Mouse (Mus musculus) kidney, embryonic 14.5 days (tissue): ENCODE measurements around the gene Tmem184a. TPM values are rescaled to one million over a fixed set of nuclear protein-coding genes. Genes with fewer than 3 reads are reported as not detected.
A peak's percentile ranks its signal among the peaks of the same experiment; 100 is the strongest.

Experiments
- ATAC-seq: fragments of 200-750 bp; cut with Nextera tagmentation; 2 replicates; pipeline ENCODE4 v1.8.0; 2017; ENCODE audit warnings: moderate number of reproducible peaks, mild to moderate bottlenecking, moderate TSS enrichment, moderate library complexity; ENCODE audit not compliant: low FRiP score, low TSS enrichment
- H3K27ac ChIP-seq: fragments of 300-500 bp; sonication (generic); 2 replicates; pipeline ENCODE4 v1.5.1; 2014; ENCODE audit warnings: low read depth, mild to moderate bottlenecking, low read length, moderate library complexity, mixed read lengths
- H3K27me3 ChIP-seq: fragments of 300-500 bp; sonication (generic); 2 replicates; pipeline ENCODE4 v1.6.1; 2014; ENCODE audit warnings: mild to moderate bottlenecking, low read length; ENCODE audit not compliant: control insufficient read depth, insufficient read depth
- H3K36me3 ChIP-seq: fragments of 300-500 bp; sonication (generic); 2 replicates; pipeline ENCODE4 v1.6.1; 2014; ENCODE audit warnings: low read length, mixed read lengths; ENCODE audit not compliant: control insufficient read depth, insufficient read depth
- H3K4me1 ChIP-seq: fragments of 300-500 bp; sonication (generic); 2 replicates; pipeline ENCODE4 v1.6.1; 2014; ENCODE audit warnings: low read length, mixed read lengths; ENCODE audit not compliant: control insufficient read depth, insufficient read depth
- H3K4me2 ChIP-seq: fragments of 300-500 bp; sonication (generic); replicated peaks from 2 replicates; pipeline ENCODE4 v1.6.1; 2014; ENCODE audit warnings: low read depth, mild to moderate bottlenecking, low read length
- H3K4me3 ChIP-seq: fragments of 300-500 bp; sonication (generic); 2 replicates; pipeline ENCODE4 v1.5.1; 2014; ENCODE audit warnings: mild to moderate bottlenecking, low read length
- H3K9ac ChIP-seq: fragments of 300-500 bp; sonication (generic); 2 replicates; pipeline ENCODE4 v1.6.1; 2014; ENCODE audit warnings: low read depth, mild to moderate bottlenecking, low read length, moderate library complexity
- H3K9me3 ChIP-seq: fragments of 300-500 bp; sonication (generic); 2 replicates; pipeline ENCODE4 v1.6.1; 2016; ENCODE audit warnings: low read length; ENCODE audit not compliant: control insufficient read depth
- WGBS: fragments of 180-500 bp; shearing (Covaris S2); extraction: QIAGEN DNeasy Blood & Tissue Kit; methylation state at CpG from one replicate; pipeline ENCODE4 v1.1.7; 2014; 5-methylcytosine and 5-hydroxymethylcytosine counted together
- microRNA-seq: library from miRNA; unstranded; fragments of <30 nt; microRNA quantifications from one replicate; pipeline ENCODE4, GENCODE M21; 2016
- polyA plus RNA-seq: library from polyadenylated mRNA; unstranded; fragments of >200 nt; fragmentation: Nextera tagmentation; extraction: Ambion mirVana; gene quantifications from 2 replicates; pipeline ENCODE4 v1.2.1, GENCODE M21; 2014

The Tmem184a gene
- polyA plus RNA-seq, 1 experiment from 2014 or later: 4.9 TPM

- ATAC-seq: no peak
- Histone ChIP-seq H3K27ac (no peak overlapping the region), H3K4me3 (no peak overlapping the region), H3K9me3 (no peaks in the 10 kb centered on the region), H3K4me2 (no peak overlapping the region), H3K36me3 (peaks cover 96% of the 10 kb centered on the region), H3K27me3 (no peaks in the 10 kb centered on the region), H3K4me1 (no peaks in the 10 kb centered on the region), H3K9ac (no peak overlapping the region)
- 78% methylated on average over 11 of the region's 11 CpGs for WGBS
Observed at GRCm38 (mm10) chr5:139764296-139764695, 55.4 kb downstream of the Tmem184a start.

DNA sequence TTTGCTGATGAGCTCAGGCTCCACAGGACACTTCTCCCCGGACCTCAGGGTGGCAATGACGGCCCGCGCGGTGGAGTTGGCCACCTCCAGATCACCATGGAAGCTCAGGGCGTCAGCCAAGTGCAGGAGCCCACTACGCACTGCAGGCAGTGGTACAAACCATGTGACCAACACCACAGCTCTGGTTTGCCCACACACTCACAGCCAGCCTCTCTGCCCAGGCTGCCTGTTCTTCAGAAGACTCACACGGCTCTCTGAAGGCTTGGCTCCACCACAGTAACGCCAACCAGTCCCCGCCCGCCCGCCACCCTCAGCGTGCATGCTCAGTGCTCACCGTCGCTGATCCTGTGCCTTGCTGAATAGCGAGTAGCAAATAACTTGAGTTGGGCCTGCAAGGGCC, 61.6 kb downstream of the Tmem184a start:
- no peak overlapping the region for H3K4me2 ChIP-seq
- ATAC-seq: no peak
- H3K36me3 ChIP-seq: peaks cover 90% of the 10 kb centered on the region
- H3K9me3 ChIP-seq: no peaks in the 10 kb centered on the region
- no peak overlapping the region for H3K27ac ChIP-seq
- H3K4me3 ChIP-seq: no peak overlapping the region
- H3K9ac ChIP-seq: no peak overlapping the region
- no peaks in the 10 kb centered on the region for H3K4me1 ChIP-seq
- 91% methylated on average over 16 of the region's 16 CpGs for WGBS
- H3K27me3 ChIP-seq: no peaks in the 10 kb centered on the region

DNA sequence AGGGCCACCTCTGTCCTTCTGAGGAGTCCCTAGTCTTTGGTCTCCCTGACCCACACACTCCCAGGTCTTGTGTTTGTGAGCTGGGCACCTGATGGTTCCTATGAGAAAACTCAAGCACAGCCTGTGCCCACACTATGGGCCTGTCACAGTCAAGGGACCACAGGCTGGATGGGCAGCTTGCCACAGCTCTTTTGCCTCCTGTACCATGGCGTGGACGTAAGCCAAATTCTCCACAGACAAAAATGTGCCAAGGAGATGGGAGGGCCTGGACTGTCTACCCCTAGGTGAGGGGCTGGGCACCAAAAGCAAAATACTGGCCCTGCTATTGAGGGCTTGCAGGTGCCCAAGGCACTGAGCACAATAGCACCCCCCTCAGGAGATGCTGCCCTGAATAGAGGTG, 63.1 kb downstream of the Tmem184a start:
- H3K9me3 ChIP-seq: no peaks in the 10 kb centered on the region
- no peak overlapping the region for H3K4me2 ChIP-seq
- WGBS: 97% methylated on average over 2 of the region's 2 CpGs
- H3K27ac ChIP-seq: no peak overlapping the region
- H3K36me3 ChIP-seq: peaks cover 89% of the 10 kb centered on the region
- H3K27me3 ChIP-seq: no peaks in the 10 kb centered on the region
- H3K9ac ChIP-seq: no peak overlapping the region
- H3K4me3 ChIP-seq: no peak overlapping the region
- H3K4me1 ChIP-seq: no peaks in the 10 kb centered on the region
- no peak for ATAC-seq

DNA sequence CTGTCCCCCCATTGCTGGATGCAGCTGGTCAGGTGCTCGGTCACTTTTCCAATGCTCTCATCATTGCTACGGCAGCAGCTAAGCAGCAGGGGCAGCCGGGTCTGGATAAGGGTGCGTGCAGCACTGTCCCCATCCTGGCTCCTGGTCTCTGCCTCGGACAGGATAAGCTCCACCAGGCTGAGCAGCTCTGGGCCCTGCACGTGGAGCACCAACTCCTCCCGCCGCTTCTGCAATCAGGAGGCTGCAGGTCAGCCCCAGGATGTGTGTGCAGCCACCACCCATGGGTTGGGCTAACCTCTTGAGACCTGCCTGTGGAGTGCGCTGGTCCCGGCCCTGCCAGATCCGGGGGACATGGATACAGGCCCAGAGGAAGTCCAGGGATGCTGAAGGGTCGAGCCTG, 63.6 kb downstream of the Tmem184a start:
- no peaks in the 10 kb centered on the region for H3K9me3 ChIP-seq
- H3K4me2 ChIP-seq: no peak overlapping the region
- no peak overlapping the region for H3K27ac ChIP-seq
- 95% methylated on average over 12 of the region's 12 CpGs for WGBS
- peaks cover 89% of the 10 kb centered on the region for H3K36me3 ChIP-seq
- no peak for ATAC-seq
- no peaks in the 10 kb centered on the region for H3K4me1 ChIP-seq
- no peaks in the 10 kb centered on the region for H3K27me3 ChIP-seq
- H3K4me3 ChIP-seq: no peak overlapping the region
- H3K9ac ChIP-seq: no peak overlapping the region

GRCm38 (mm10) chr5:139754753-139755152, 65.0 kb downstream of the Tmem184a start:
- H3K9me3 ChIP-seq: no peaks in the 10 kb centered on the region
- no peak overlapping the region for H3K9ac ChIP-seq
- no peaks in the 10 kb centered on the region for H3K27me3 ChIP-seq
- H3K27ac ChIP-seq: no peak overlapping the region
- no peak overlapping the region for H3K4me2 ChIP-seq
- 29% methylated on average over 12 of the region's 12 CpGs for WGBS
- peak; percentile 11; the same call in 1 of the 2 replicates for ATAC-seq
- H3K4me1 ChIP-seq: no peaks in the 10 kb centered on the region
- H3K4me3 ChIP-seq: no peak overlapping the region
- H3K36me3 ChIP-seq: peaks cover 84% of the 10 kb centered on the region

Small RNA genes lying within 50 kb of the gene (microRNA-seq; reads per million reads assigned to microRNA genes)
- gene Mir7037: not detected

Other genes starting within 250 kb of the Tmem184a start
- 3.6 and 6.4 TPM in 2 replicates for gene Micall2, start 83.6 kb downstream of the Tmem184a start, polyA plus RNA-seq
- 32.2 and 40.7 TPM in 2 replicates for gene Ints1, start 44.2 kb downstream of the Tmem184a start, polyA plus RNA-seq
- 2.5 and 5.3 TPM in 2 replicates for gene Mafk, start 28.4 kb downstream of the Tmem184a start, polyA plus RNA-seq
- not detected in 2 replicates for gene Gm26938, start 6.5 kb upstream of the Tmem184a start, polyA plus RNA-seq
- gene Psmg3, start 7.0 kb upstream of the Tmem184a start, polyA plus RNA-seq: 82.4 and 87.9 TPM in 2 replicates
- 0.14 and 0.50 TPM in 2 replicates for gene Elfn1, start 88.0 kb upstream of the Tmem184a start, polyA plus RNA-seq